Mouse (Mus musculus) kidney, embryonic 15.5 days (tissue): Measurements from ENCODE around the gene Ube2e2. TPM values are rescaled to one million over a fixed set of nuclear protein-coding genes. Genes with fewer than 3 reads are reported as not detected.

Source experiments
- ATAC-seq: fragments of 200-750 bp; cut with Nextera tagmentation; replicated peaks from 2 replicates; pipeline ENCODE4 v1.8.0; 2017; ENCODE audit warnings: moderate TSS enrichment; ENCODE audit not compliant: low FRiP score
- H3K27ac ChIP-seq: fragments of 300-500 bp; sonication (generic); 2 replicates; pipeline ENCODE4 v1.5.1; 2015; ENCODE audit warnings: mild to moderate bottlenecking, inconsistent platforms
- H3K27me3 ChIP-seq: fragments of 300-500 bp; sonication (generic); 2 replicates; pipeline ENCODE4 v1.6.1; 2015; ENCODE audit warnings: inconsistent platforms
- H3K36me3 ChIP-seq: fragments of 300-500 bp; sonication (generic); 2 replicates; pipeline ENCODE4 v1.6.1; 2015; ENCODE audit warnings: inconsistent platforms
- H3K4me1 ChIP-seq: fragments of 300-500 bp; sonication (generic); 2 replicates; pipeline ENCODE4 v1.6.1; 2015; ENCODE audit warnings: inconsistent platforms
- H3K4me2 ChIP-seq: fragments of 300-500 bp; sonication (generic); 2 replicates; pipeline ENCODE4 v1.6.1; 2015; ENCODE audit warnings: moderate library complexity, mild to moderate bottlenecking, inconsistent platforms
- H3K4me3 ChIP-seq: fragments of 300-500 bp; sonication (generic); replicated peaks from 2 replicates; pipeline ENCODE4 v1.5.1; 2015; ENCODE audit warnings: mild to moderate bottlenecking, inconsistent platforms
- H3K9ac ChIP-seq: fragments of 300-500 bp; sonication (generic); 2 replicates; pipeline ENCODE4 v1.6.1; 2015; ENCODE audit warnings: mild to moderate bottlenecking, inconsistent platforms
- H3K9me3 ChIP-seq: fragments of 300-500 bp; sonication (generic); replicated peaks from 2 replicates; pipeline ENCODE4 v1.6.1; 2016; ENCODE audit warnings: inconsistent platforms
- WGBS: fragments of 180-500 bp; shearing (Covaris S2); methylation state at CpG from one replicate; pipeline ENCODE4 v1.1.7; 2015; ENCODE audit warnings: mixed read lengths; 5-methylcytosine and 5-hydroxymethylcytosine counted together
- polyA plus RNA-seq: library from polyadenylated mRNA; unstranded; fragments of >200 nt; fragmentation: Nextera tagmentation; extraction: Ambion mirVana; gene quantifications from 2 replicates; pipeline ENCODE4 v1.2.1, GENCODE M21; 2015

The Ube2e2 gene
- 54.1 and 55.7 TPM in 2 replicates for polyA plus RNA-seq

DNA sequence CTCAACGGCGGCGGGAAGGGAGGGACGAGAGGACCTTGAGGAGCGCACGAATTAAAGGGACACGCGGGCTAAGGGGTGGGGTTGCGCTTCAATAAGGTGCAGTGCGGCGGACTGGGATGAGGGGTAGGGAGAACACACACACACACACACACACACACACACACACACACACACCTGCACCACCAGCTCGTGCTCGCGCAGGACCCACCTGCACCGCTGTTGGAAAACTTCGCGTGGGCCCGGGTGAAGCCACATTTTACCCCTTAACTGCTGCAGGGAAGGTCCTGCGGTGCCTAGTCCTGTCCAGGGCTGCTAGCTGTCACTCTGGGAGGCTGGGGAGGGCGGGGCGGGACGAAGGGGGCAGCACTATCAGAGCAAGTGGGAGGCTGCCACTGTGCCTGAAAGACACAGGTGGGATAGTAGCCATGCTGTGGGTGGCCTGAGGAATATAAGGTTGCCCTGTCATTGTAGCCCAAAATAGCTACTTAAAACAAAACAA lies at the start of gene Ube2e2:
Gene Ube2e2, minus strand, starts transcription at position 321 of the 499 bp plus-strand sequence.
- Histone ChIP-seq H3K4me3 (peak within 1 kb of the TSS; percentile 70), H3K4me2 (peak within 1 kb of the TSS; percentile 81), H3K9me3 (no peaks in the 10 kb centered on the region), H3K27me3 (no peaks in the 10 kb centered on the region), H3K4me1 (peaks cover 6% of the 10 kb centered on the region; the same call in 1 of the 2 replicates), H3K9ac (peak within 1 kb of the TSS; percentile 63), H3K27ac (peak within 1 kb of the TSS; percentile 73), H3K36me3 (no peaks in the 10 kb centered on the region)
- ATAC-seq: peak; percentile 81
- WGBS: 1% methylated on average over 22 of the region's 22 CpGs

DNA sequence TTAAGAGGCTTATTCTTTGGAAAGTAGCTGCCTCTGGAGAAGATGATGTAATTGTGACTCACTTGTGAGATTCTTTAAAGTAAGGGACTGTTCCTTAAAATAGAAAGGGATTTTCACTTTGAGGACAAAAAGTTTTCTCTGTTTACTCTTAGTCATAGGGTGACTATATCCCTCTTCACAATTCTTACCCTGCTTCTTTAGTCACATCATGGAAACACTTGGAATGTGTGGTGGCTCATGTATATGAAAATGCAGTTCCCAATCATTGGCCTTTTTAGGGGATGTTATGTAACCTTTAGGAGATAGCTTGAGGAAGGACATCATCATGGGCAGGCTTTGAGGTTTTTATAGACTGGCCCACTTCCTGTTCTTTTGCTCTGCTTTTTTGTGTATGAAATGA lies 46.0 kb upstream of the Ube2e2 start:
- Histone ChIP-seq H3K4me3 (no peak overlapping the region), H3K9me3 (no peaks in the 10 kb centered on the region), H3K36me3 (no peaks in the 10 kb centered on the region), H3K27ac (no peak overlapping the region), H3K27me3 (no peaks in the 10 kb centered on the region), H3K4me2 (no peak overlapping the region), H3K9ac (no peak overlapping the region), H3K4me1 (no peaks in the 10 kb centered on the region)
- no peak for ATAC-seq

DNA sequence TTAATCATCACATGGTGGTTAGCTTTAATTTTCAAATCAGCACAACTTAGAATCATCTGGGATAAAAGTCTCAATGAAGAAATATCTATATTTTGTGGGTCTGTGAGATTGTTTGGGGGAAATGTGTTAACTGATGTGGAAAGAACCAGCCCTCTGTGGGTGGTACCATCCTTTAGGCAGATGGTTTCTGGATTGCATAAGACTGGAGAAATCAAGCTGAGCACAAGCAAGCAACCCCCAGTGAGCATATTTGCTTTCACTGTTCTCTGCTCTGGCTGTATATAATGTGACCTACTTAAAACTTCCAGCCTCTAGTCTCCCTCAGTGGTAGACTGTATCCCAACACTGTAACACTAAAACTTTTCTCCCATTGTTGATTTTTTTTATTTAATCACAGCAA lies 9.5 kb upstream of the Ube2e2 start:
- no peak overlapping the region for H3K27ac ChIP-seq
- no peak overlapping the region for H3K9ac ChIP-seq
- ATAC-seq: no peak

DNA sequence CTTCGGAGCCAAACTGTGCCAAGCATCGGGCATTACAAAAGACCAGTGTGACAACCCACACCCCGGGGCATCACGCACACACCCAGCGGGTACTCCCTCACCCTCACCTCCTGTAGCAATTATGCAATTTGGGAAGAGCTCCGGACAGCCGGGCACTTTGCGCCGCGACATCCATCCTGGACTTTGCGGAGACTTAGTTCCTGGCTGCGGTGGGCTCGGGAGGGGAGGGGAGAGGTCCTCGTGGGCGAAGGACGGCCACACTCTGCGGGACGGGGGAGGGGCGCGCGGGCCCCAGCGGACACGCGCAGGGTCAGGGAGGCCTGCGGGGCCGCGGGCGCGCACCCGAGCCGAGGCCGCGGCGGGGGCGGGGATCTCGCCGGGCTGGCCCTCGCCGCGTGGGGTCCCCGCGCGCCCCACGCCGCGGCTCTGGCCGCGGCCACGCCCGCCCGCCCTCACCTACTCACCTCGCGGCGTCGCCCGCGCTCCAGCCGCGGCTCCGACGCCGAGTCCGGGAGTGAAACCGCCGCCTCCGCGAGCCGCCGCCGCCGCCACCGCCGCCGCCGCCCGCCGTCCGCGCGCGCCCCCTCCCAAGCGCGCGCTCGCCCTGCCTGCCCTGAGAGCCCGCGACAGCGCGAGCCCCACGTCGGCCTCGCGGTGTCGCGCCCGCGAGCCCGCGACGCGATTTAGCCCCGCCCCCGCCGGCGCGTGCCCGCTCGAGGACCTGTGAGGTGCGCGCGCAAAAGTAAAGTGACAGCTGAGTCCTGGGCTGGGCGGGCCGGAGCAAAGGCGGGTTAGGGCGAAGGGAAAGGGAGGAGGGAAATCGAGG lies 733 bp downstream of the Ube2e2 start:
- peak overlapping the region; percentile 70 for H3K4me3 ChIP-seq
- H3K4me2 ChIP-seq: peak overlapping the region; percentile 81
- under 1% methylated on average over 97 of the region's 116 CpGs for WGBS
- no peaks in the 10 kb centered on the region for H3K36me3 ChIP-seq
- peaks cover 6% of the 10 kb centered on the region; the same call in 1 of the 2 replicates for H3K4me1 ChIP-seq
- no peaks in the 10 kb centered on the region for H3K27me3 ChIP-seq
- H3K9me3 ChIP-seq: no peaks in the 10 kb centered on the region
- peak overlapping the region; percentile 73 for H3K27ac ChIP-seq
- ATAC-seq: peak; percentile 95
- H3K9ac ChIP-seq: peak overlapping the region; percentile 63

More for the DNA sequence above, 9.5 kb upstream of the Ube2e2 start:
- H3K36me3 ChIP-seq: no peaks in the 10 kb centered on the region
- H3K4me3 ChIP-seq: no peak overlapping the region
- no peaks in the 10 kb centered on the region for H3K9me3 ChIP-seq
- H3K4me2 ChIP-seq: no peak overlapping the region
- no peaks in the 10 kb centered on the region for H3K27me3 ChIP-seq
- H3K4me1 ChIP-seq: no peaks in the 10 kb centered on the region

DNA sequence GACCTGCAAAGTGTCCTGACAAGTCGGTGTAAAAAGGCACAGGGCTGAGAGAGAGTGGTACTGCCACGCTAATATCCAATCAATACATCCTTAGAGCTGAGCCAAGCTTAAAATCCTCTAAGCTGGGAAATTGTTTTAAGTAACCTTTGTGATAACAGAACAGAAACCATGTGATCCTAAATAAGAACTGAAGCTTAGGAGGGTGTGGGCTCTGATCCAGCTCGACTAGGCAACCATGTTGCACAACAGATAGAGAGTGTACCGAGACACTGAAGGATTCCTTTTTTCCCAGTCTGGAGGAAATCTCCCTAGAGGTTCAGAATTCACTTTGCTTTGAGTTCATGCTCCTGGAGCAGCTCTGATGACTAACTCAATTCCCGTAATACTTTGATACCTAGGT lies 4.5 kb downstream of the Ube2e2 start:
- H3K36me3 ChIP-seq: peaks cover 10% of the 10 kb centered on the region; the same call in 1 of the 2 replicates
- H3K9me3 ChIP-seq: no peaks in the 10 kb centered on the region
- no peak overlapping the region for H3K27ac ChIP-seq
- 83% methylated on average over 5 of the region's 5 CpGs for WGBS
- H3K27me3 ChIP-seq: no peaks in the 10 kb centered on the region
- H3K9ac ChIP-seq: no peak overlapping the region
- no peak overlapping the region for H3K4me3 ChIP-seq
- H3K4me2 ChIP-seq: no peak overlapping the region
- ATAC-seq: no peak
- H3K4me1 ChIP-seq: peaks cover 6% of the 10 kb centered on the region; the same call in 1 of the 2 replicates

DNA sequence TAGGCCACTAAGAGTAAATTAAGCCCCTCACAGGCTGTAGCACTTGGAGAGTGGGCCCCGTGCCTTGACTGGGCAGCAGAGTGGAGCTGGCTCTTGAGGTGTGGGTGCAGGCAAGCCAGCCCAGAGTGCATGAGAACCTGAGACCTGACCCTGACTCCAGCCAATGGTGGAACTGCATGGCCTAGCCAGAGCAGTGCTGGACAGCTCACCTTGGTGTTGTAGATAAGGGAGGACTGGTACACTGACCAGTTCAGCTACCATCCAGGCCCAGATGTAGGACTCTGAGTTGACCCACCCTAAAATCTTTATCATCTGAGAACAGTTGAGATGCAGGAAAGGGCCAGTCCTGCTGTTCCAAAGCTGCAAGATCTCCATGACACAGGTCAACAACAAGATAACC lies 11.6 kb downstream of the Ube2e2 start:
- Histone ChIP-seq H3K4me2 (no peak overlapping the region), H3K9ac (no peak overlapping the region), H3K9me3 (no peaks in the 10 kb centered on the region), H3K27ac (no peak overlapping the region), H3K4me1 (no peaks in the 10 kb centered on the region), H3K4me3 (no peak overlapping the region), H3K27me3 (no peaks in the 10 kb centered on the region), H3K36me3 (peaks cover 8% of the 10 kb centered on the region; the same call in 1 of the 2 replicates)
- WGBS: 76% methylated on average over 1 of the region's 1 CpGs
- ATAC-seq: no peak

DNA sequence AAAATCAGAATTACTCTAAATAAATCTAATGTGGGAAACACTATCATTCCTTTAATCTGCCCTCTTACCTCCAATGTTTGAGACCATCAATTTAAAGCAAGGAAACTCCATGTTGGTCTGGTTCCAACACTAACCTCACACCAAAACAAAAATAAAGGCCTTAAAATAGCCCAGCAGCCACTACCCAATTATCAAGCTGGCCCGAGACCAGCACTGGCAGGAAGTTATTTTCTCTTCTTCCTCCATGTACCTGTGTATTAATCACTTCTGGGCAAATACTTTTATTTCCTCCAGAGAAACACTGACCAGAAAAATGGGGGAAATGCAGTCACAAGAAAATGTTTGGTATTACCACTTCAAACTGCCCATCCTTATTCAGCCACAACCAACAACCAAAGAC lies 23.4 kb downstream of the Ube2e2 start:
- H3K4me1 ChIP-seq: no peaks in the 10 kb centered on the region
- no peak overlapping the region for H3K4me3 ChIP-seq
- no peak overlapping the region for H3K9ac ChIP-seq
- WGBS: 61% methylated on average over 1 of the region's 1 CpGs
- H3K27ac ChIP-seq: no peak overlapping the region
- H3K9me3 ChIP-seq: 0 out of 2 replicates have a peak, but pooled peaks cover 3% of the 10 kb centered on the region
- no peak overlapping the region for H3K4me2 ChIP-seq
- H3K27me3 ChIP-seq: no peaks in the 10 kb centered on the region
- no peak for ATAC-seq
- no peaks in the 10 kb centered on the region for H3K36me3 ChIP-seq

DNA sequence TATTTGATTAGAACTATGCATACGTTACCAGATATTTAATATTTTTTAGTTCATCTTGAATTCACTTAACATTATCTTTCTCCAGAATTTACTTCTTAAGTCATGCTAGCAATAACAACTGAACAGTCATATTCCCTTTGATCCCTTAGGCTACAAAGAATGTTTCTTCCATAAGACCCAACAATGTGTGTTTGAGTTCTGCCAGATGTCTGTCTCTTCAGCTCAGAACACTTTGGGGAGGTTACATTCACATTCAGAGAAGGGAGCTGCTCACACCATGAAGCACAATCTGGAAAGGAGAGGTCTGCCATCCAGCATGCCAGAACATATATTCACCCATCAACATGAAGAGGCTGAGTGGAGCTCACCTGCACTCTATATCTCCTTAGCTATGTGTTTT lies 65.4 kb downstream of the Ube2e2 start:
- no peak for ATAC-seq
- no peaks in the 10 kb centered on the region for H3K36me3 ChIP-seq

DNA sequence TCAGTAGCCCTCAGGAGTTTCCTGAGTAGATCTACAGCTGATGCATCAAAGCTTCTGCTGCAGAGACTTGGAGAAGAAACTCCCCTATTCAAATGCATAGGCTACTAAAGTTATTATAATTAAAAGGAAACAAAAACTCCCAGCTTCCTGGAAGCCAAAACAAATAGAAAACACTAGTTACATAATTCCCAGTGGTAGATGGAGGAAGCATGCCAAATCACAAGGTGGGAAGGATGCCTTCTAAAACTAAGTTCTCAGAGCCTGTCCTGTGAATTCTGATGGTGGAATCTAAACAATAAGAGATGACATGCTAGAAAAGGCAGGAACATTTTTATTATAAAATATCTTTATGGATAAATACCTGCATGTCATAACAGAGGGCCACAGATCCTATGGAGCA lies 67.3 kb downstream of the Ube2e2 start:
- H3K9me3 ChIP-seq: no peaks in the 10 kb centered on the region
- H3K9ac ChIP-seq: no peak overlapping the region
- H3K4me1 ChIP-seq: no peaks in the 10 kb centered on the region
- no peak overlapping the region for H3K27ac ChIP-seq
- no peak overlapping the region for H3K4me3 ChIP-seq
- ATAC-seq: no peak
- no peaks in the 10 kb centered on the region for H3K36me3 ChIP-seq
- no peak overlapping the region for H3K4me2 ChIP-seq
- no peaks in the 10 kb centered on the region for H3K27me3 ChIP-seq

More for the DNA sequence above, 65.4 kb downstream of the Ube2e2 start:
- H3K9ac ChIP-seq: no peak overlapping the region
- no peaks in the 10 kb centered on the region for H3K9me3 ChIP-seq
- H3K27me3 ChIP-seq: no peaks in the 10 kb centered on the region
- H3K27ac ChIP-seq: no peak overlapping the region
- H3K4me2 ChIP-seq: no peak overlapping the region
- 96% methylated on average over 1 of the region's 1 CpGs for WGBS
- no peaks in the 10 kb centered on the region for H3K4me1 ChIP-seq
- no peak overlapping the region for H3K4me3 ChIP-seq

DNA sequence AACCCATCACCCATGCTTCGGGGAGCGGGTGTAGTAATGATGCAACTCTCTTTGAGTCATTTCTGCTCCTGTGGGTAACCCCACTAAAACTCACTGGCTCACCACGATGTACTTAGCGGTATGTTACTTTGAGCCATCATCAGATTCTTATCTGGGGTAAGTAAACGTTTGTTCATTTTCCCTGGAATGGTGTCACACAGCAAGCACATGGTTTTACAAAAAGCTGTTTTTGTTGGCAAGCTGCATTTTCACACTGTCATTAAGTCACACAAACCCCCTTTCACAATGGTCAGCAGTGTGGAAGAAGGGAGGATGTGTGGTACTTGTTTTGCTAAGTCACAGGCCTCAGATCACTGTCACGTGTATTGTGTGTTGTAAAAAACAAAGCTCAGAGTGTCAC lies 73.4 kb downstream of the Ube2e2 start:
- H3K27me3 ChIP-seq: no peaks in the 10 kb centered on the region
- no peak overlapping the region for H3K4me3 ChIP-seq
- no peaks in the 10 kb centered on the region for H3K9me3 ChIP-seq
- no peaks in the 10 kb centered on the region for H3K36me3 ChIP-seq
- no peak overlapping the region for H3K9ac ChIP-seq
- 0 out of 2 replicates have a peak, but pooled peaks have one; percentile 40 for ATAC-seq
- WGBS: 57% methylated on average over 6 of the region's 6 CpGs
- H3K27ac ChIP-seq: no peak overlapping the region
- H3K4me1 ChIP-seq: no peaks in the 10 kb centered on the region
- H3K4me2 ChIP-seq: no peak overlapping the region

DNA sequence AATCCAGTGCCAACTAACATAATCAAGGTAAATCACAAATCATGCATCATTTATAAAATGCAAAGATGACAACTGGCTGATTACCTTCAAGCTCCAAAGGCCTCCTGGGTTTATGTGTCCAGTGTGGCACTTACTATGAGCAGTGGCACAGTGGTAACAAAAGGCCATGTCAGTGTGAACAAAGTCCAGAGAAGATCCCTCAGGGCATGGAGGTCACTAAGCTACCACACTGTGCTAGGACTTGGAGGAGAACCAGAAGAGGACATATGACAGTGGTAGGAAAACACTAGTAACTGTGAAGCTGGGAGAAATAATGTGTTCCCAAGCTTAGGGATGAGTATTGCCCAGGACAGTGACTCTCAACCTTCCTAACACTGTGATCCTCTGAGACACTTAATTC lies 97.2 kb downstream of the Ube2e2 start:
- Histone ChIP-seq H3K9me3 (no peaks in the 10 kb centered on the region), H3K4me1 (no peaks in the 10 kb centered on the region), H3K9ac (no peak overlapping the region), H3K27me3 (no peaks in the 10 kb centered on the region), H3K36me3 (no peaks in the 10 kb centered on the region), H3K4me3 (no peak overlapping the region), H3K4me2 (no peak overlapping the region), H3K27ac (no peak overlapping the region)
- ATAC-seq: no peak

DNA sequence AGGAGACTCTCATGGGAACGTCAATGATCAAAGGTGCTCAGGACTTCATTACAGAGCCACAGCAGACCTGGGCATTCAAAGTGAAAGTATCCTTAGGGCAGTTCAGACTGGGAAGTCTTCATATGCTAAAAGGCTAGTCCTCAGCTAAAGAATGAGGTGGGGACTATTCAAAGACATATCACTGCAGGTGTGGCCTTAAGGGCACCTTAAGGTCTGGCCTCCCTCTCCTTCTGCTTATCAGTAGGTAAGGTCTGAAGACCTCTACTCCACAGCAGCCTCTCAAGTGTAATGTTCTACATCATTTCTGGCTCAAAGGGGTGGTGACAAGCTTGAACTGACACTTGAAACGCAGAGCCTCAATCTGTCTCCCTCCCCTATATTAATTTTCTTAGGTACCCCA lies 98.3 kb downstream of the Ube2e2 start:
- Histone ChIP-seq H3K27me3 (no peaks in the 10 kb centered on the region), H3K9ac (no peak overlapping the region), H3K27ac (no peak overlapping the region), H3K4me3 (no peak overlapping the region), H3K4me1 (no peaks in the 10 kb centered on the region), H3K9me3 (no peaks in the 10 kb centered on the region), H3K36me3 (no peaks in the 10 kb centered on the region), H3K4me2 (no peak overlapping the region)
- WGBS: 51% methylated on average over 2 of the region's 2 CpGs
- ATAC-seq: no peak
